Mouse (Mus musculus) embryo, embryonic 10 days (tissue): Measurements from ENCODE around the gene Vmn1r122.
"Not testable (repeated sequence)": the region's sequence is repeated elsewhere in the genome, so short reads cannot be mapped to it uniquely, and the experiment has no call there.

Experiments used
- DNase-seq: peaks from one replicate; pipeline ENCODE4 v3.0.0-alpha.2; 2015; ENCODE audit warnings: low spot score

Vmn1r122 gene

DNA sequence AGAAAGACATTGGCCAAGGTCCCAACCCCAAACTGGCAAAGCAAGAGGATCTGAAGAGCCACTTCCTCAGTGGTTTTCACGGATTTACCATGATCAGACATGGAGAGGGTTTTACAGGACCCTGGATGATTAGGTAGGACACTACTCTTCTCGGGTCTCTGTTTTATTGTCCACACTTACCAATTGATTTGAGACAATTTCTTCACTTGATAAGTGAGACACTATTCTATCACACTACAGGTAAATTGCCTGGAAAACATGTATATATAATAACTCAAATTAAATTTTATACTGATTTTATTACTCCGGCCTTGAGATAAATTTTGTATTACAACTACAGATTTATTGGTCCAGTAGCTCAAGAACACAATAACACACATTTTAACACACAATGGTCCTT lies at the start of gene Vmn1r122:
TSS of gene Vmn1r122 (minus strand) at position 101 of the 400 bp plus-strand sequence.
- DNase-seq: not testable (repeated sequence)

DNA sequence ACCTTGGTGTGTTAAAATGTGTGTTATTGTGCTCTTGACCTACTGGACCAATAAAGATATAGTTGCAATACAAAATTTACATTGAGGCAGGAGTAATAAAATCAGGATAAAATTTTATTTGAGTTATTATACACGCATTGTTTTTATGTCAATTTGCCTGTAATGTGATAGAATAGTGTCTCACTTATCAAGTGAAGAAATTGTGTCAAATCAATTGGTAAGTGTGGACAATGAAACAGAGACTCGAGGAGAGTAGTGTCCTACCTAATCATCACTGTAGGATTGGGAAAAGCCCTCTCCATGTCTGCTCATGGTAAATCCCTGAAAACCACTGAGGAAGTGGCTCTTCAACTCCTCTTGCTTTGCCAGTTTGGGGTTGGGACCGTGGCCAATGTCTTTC lies 28.0 kb upstream of the Vmn1r122 start, which contains the start of gene Vmn1r123:
TSS of gene Vmn1r123 (plus strand) at position 301 of the 400 bp plus-strand sequence.
- DNase-seq: not testable (repeated sequence)

DNA sequence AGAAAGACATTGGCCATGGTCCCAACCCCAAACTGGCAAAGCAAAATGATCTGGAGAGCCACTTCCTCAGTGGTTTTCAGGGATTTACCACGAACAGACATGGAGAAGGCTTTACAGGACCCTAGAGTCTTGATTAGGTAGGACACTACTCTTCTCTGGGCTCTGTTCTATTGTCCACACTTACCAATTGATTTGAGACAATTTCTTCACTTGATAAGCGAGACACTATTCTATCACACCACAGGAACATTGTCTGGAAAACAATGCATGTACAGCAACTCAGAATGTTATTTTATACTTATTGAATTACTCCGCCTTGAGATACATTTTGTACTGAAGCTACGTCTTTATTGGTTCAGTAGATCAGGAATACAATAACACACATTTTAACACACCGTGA lies 35.5 kb downstream of the Vmn1r122 start, which contains the start of gene Vmn1r121:
TSS of gene Vmn1r121 (minus strand) at position 101 of the 400 bp plus-strand sequence.
- not testable (repeated sequence) for DNase-seq
